Mouse (Mus musculus) liver, postnatal 0 days (tissue): Measurements from ENCODE around the gene Myo1d.
A peak's percentile ranks its signal among the peaks of the same experiment; 100 is the strongest.

Experiments
- CTCF ChIP-seq: sonication (generic); IDR thresholded peaks from 2 replicates; pipeline ENCODE4 v1.5.1; 2016; ENCODE audit warnings: antibody characterized with exemption, low read depth
- EP300 ChIP-seq: IDR thresholded peaks from 2 replicates; pipeline ENCODE4 v1.6.1; 2016; ENCODE audit warnings: antibody characterized with exemption, low read depth, mild to moderate bottlenecking

GRCm38 (mm10) chr11:80821296-80821695, 41.5 kb upstream of the Myo1d start:
- TF ChIP-seq EP300 (no peak), CTCF (peak; percentile 37)
